Mouse (Mus musculus) layer of hippocampus, postnatal 10 days (tissue): ENCODE measurements around the gene Il1b. TPM values are rescaled to one million over a fixed set of nuclear protein-coding genes. Genes with fewer than 3 reads are reported as not detected.

ENCODE experiments used
- DNase-seq, 2 experiments: peaks; one replicate each; pipeline ENCODE4 v3.0.0; 2021; ENCODE audit warnings: low spot score in 2 of 2
- long read RNA-seq: library from polyadenylated mRNA; stranded (forward); transcript quantifications from one replicate; pipeline ENCODE4 v2.0.0, GENCODE M21; 2023
- total RNA-seq, 2 experiments: library from RNA; stranded (reverse); gene quantifications; 2 replicates each; pipeline ENCODE4 v1.2.3; 2021

Il1b gene
- not detected for total RNA-seq
- long read RNA-seq: 0 reads

- DNase-seq: no peak
These were observed at the start of gene Il1b for GRCm38 (mm10) chr2:129371039-129371438. Gene Il1b, minus strand, starts transcription at chr2:129371139.

- DNase-seq: no peak
These were observed 48.5 kb upstream of the Il1b start for GRCm38 (mm10) chr2:129419361-129419880.

GRCm38 (mm10) chr2:129414593-129414992 lies 43.7 kb upstream of the Il1b start:
- DNase-seq: no peak

- DNase-seq: no peak
These were observed 42.5 kb upstream of the Il1b start for GRCm38 (mm10) chr2:129413488-129413887.

- no peak for DNase-seq
These were observed 40.7 kb upstream of the Il1b start for GRCm38 (mm10) chr2:129411651-129412050.

- DNase-seq: no peak
These were observed 39.4 kb upstream of the Il1b start for GRCm38 (mm10) chr2:129410344-129410743.

- peak; percentile 79 to 85 for DNase-seq
These were observed 37.5 kb upstream of the Il1b start for GRCm38 (mm10) chr2:129408476-129408875.

GRCm38 (mm10) chr2:129407596-129407995 lies 36.7 kb upstream of the Il1b start:
- no peak for DNase-seq

- no peak for DNase-seq
These were observed 35.6 kb upstream of the Il1b start for GRCm38 (mm10) chr2:129406508-129406907.

GRCm38 (mm10) chr2:129403786-129404185 lies 32.8 kb upstream of the Il1b start:
- no peak for DNase-seq

GRCm38 (mm10) chr2:129402330-129402729 lies 31.4 kb upstream of the Il1b start:
- DNase-seq: no peak

GRCm38 (mm10) chr2:129401803-129402202 lies 30.9 kb upstream of the Il1b start:
- no peak for DNase-seq

- DNase-seq: no peak
These were observed 27.2 kb upstream of the Il1b start for GRCm38 (mm10) chr2:129398176-129398575.

- DNase-seq: peak in 1 of 2 experiments; percentile 34
These were observed 22.6 kb upstream of the Il1b start for GRCm38 (mm10) chr2:129393524-129393923.

GRCm38 (mm10) chr2:129390161-129390560 lies 19.2 kb upstream of the Il1b start:
- DNase-seq: no peak

GRCm38 (mm10) chr2:129389323-129389722 lies 18.4 kb upstream of the Il1b start:
- DNase-seq: no peak

GRCm38 (mm10) chr2:129385331-129385730 lies 14.4 kb upstream of the Il1b start:
- DNase-seq: no peak

GRCm38 (mm10) chr2:129384272-129384660 lies 13.3 kb upstream of the Il1b start:
- DNase-seq: no peak

GRCm38 (mm10) chr2:129383512-129384271 lies 12.8 kb upstream of the Il1b start:
- DNase-seq: no peak

GRCm38 (mm10) chr2:129380746-129381474 lies 10.0 kb upstream of the Il1b start:
- no peak for DNase-seq

- no peak for DNase-seq
These were observed 9.3 kb upstream of the Il1b start for GRCm38 (mm10) chr2:129380211-129380610.

- no peak for DNase-seq
These were observed 2.4 kb upstream of the Il1b start for GRCm38 (mm10) chr2:129373307-129373706.
